Mouse (Mus musculus) ES-E14 (cell line): ENCODE measurements around the gene Lemd1. TPM values are rescaled to one million over a fixed set of nuclear protein-coding genes. Genes with fewer than 3 reads are reported as not detected.

ENCODE experiments used
- DNase-seq: peaks from one replicate; pipeline ENCODE4 v3.0.0-alpha.2; 2013; ENCODE audit warnings: low read depth, low spot score
- H3K27ac ChIP-seq: 2 replicates; pipeline ENCODE4 v1.5.1; 2012; ENCODE audit warnings: low read depth, mild to moderate bottlenecking, low read length, moderate library complexity, mixed read lengths; ENCODE audit not compliant: poor library complexity, insufficient read depth, severe bottlenecking
- H3K36me3 ChIP-seq: 2 replicates; pipeline ENCODE4 v1.6.1; 2012; ENCODE audit warnings: mild to moderate bottlenecking, low read length, moderate library complexity, mixed read lengths; ENCODE audit not compliant: control insufficient read depth, poor library complexity, insufficient read depth, severe bottlenecking
- H3K4me1 ChIP-seq, 2 experiments: fragments of 150-350 bp in 1 of 2; sonication (generic) in 1 of 2; 2 replicates each; pipeline ENCODE4 v1.6.1; 2012; ENCODE audit warnings: low read length in 2 of 2, mild to moderate bottlenecking in 1 of 2, mixed read lengths in 1 of 2; ENCODE audit not compliant: control insufficient read depth in 2 of 2, insufficient read depth in 2 of 2, poor library complexity in 1 of 2
- H3K4me3 ChIP-seq, 2 experiments: fragments of 150-350 bp in 1 of 2; sonication (generic) in 1 of 2; 2 replicates each; pipeline ENCODE4 v1.5.1; 2012; ENCODE audit warnings: low read length in 2 of 2, low read depth in 1 of 2, mild to moderate bottlenecking in 1 of 2, mixed read lengths in 1 of 2; ENCODE audit not compliant: insufficient read depth in 1 of 2, poor library complexity in 1 of 2, severe bottlenecking in 1 of 2
- H3K9ac ChIP-seq: 2 replicates; pipeline ENCODE4 v1.6.1; 2012; ENCODE audit warnings: low read depth, mild to moderate bottlenecking, low read length, mixed read lengths; ENCODE audit not compliant: poor library complexity, insufficient read depth, severe bottlenecking
- H3K9me3 ChIP-seq: fragments of 150-350 bp; sonication (generic); 2 replicates; pipeline ENCODE4 v1.6.1; 2012; ENCODE audit warnings: low read depth, mild to moderate bottlenecking, low read length; ENCODE audit not compliant: control insufficient read depth, insufficient read depth
- CHD2 ChIP-seq: IDR thresholded peaks from 2 replicates; pipeline ENCODE4 v1.6.1; 2014; ENCODE audit warnings: mild to moderate bottlenecking, low read depth, low read length, inconsistent platforms
- HCFC1 ChIP-seq: IDR thresholded peaks from 2 replicates; pipeline ENCODE4 v1.6.1; 2012; ENCODE audit warnings: low read length, inconsistent platforms, borderline replicate concordance; ENCODE audit not compliant: insufficient read depth
- MAFK ChIP-seq: IDR thresholded peaks from 2 replicates; pipeline ENCODE4 v1.6.1; 2014; ENCODE audit warnings: mild to moderate bottlenecking, low read depth, low read length, inconsistent platforms; ENCODE audit not compliant: insufficient read depth
- ZC3H11A ChIP-seq: IDR thresholded peaks from 2 replicates; pipeline ENCODE4 v1.6.1; 2012; ENCODE audit warnings: low read depth, mild to moderate bottlenecking, inconsistent platforms, low read length, borderline replicate concordance
- ZNF384 ChIP-seq: IDR thresholded peaks from 2 replicates; pipeline ENCODE4 v1.6.1; 2012; ENCODE audit warnings: low read depth, low read length, inconsistent platforms
- in situ Hi-C, 2 experiments: fragments of 600-800 bp; cut with MboI; formaldehyde crosslinking; loops; one replicate each; pipeline ENCODE4 v1.15.1; 2025; ENCODE audit warnings: low sequenced_read_pairs in 2 of 2, inconsistent platforms in 1 of 2; ENCODE audit not compliant: unreplicated experiment in 2 of 2
- total RNA-seq: library from RNA; depleted of rRNA; stranded (reverse); fragments of 300-350 nt; gene quantifications from 2 replicates; pipeline ENCODE4 v1.2.3, GENCODE M21; 2012

The Lemd1 gene
- total RNA-seq, 1 experiment: 3.9 TPM

- Histone ChIP-seq H3K4me1 (peaks cover 22 to 38% of the 10 kb centered on the region in 2 experiments), H3K9ac (peak overlapping the region; percentile 63), H3K9me3 (no peaks in the 10 kb centered on the region), H3K4me3 (peak overlapping the region in 1 of 2 experiments; percentile 17; a peak in 1 of 4 replicates), H3K36me3 (no peaks in the 10 kb centered on the region), H3K27ac (peak overlapping the region; percentile 99)
- DNase-seq: no peak
- TF ChIP-seq ZC3H11A: no peak
- in situ Hi-C loops: no loop called here
Measured at GRCm38 (mm10) chr1:132265936-132266335, 74.7 kb downstream of the Lemd1 start.

DNA sequence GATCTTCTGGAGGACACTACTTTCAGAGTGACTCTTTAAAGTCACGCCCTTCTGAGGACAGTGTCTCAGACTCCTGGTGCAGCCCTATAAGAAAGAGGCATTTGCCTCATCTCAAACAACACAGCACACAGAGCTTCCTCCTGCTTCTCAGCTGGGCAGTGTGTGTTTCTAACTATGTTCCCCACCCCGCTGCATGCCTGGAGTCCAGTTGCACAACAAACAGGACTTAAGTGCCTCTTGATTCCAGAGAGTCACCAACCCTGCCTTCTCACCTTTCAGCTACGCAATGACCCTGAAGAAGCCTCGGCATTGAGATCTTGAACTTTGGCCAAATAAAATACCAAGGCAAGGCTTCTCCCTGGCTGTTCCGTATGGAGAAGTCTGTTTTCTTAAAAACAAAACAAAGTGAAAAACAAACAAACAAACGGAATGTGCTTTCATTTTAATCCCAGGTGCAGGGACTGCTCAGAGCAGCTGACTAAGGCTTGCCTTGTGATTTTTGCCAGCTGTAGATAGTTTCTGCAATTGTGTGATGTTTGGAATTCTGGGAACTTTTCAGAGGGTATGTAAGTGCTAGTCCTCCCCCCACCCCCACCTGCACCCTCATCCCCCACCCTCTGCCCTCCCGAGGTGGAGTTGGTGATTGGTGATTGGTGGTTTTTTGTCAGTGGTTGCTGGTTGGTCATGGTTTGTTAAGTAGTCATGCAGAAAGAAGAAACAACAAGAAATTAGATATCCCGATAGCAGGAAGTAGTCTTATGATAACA lies 75.7 kb downstream of the Lemd1 start:
- H3K4me3 ChIP-seq: peak overlapping the region in 1 of 2 experiments; percentile 16; a peak in 2 of 4 replicates
- in situ Hi-C loops: no loop called here
- H3K27ac ChIP-seq: peak overlapping the region; percentile 99
- H3K36me3 ChIP-seq: no peaks in the 10 kb centered on the region
- TF ChIP-seq ZC3H11A (no peak), MAFK (no peak), ZNF384 (no peak), HCFC1 (no peak), CHD2 (no peak)
- peak overlapping the region; percentile 45; the same call in 1 of the 2 replicates for H3K9ac ChIP-seq
- DNase-seq: no peak
- no peaks in the 10 kb centered on the region for H3K9me3 ChIP-seq
- H3K4me1 ChIP-seq: peaks cover 22 to 45% of the 10 kb centered on the region in 2 experiments

DNA sequence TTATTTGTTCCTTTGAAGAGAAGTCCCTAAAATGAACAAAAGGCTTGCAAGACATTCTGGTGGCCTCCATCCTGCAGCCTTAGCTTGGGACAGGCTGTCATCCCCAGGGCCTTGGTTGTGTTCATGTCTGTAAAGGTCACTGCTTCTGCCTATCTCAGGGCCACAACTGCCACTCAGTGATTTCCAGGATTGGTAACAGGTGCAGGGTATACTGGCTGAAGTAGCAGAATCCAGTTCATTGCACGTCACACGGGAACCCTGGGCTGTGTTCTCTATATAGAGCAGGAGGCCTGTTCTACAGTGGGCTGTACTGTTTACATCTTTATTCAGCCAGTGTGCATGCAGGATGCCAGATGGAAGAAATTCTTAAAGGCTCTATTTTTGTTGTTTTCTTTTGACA lies 76.7 kb downstream of the Lemd1 start:
- peak overlapping the region; percentile 75; the same call in 1 of the 2 replicates for H3K27ac ChIP-seq
- no peak overlapping the region for H3K4me3 ChIP-seq
- DNase-seq: no peak
- no peaks in the 10 kb centered on the region for H3K36me3 ChIP-seq
- in situ Hi-C loops: no loop called here
- peaks cover 20 to 43% of the 10 kb centered on the region in 2 experiments for H3K4me1 ChIP-seq
- H3K9me3 ChIP-seq: no peaks in the 10 kb centered on the region
- no peak overlapping the region for H3K9ac ChIP-seq
- TF ChIP-seq HCFC1 (no peak), MAFK (no peak)

DNA sequence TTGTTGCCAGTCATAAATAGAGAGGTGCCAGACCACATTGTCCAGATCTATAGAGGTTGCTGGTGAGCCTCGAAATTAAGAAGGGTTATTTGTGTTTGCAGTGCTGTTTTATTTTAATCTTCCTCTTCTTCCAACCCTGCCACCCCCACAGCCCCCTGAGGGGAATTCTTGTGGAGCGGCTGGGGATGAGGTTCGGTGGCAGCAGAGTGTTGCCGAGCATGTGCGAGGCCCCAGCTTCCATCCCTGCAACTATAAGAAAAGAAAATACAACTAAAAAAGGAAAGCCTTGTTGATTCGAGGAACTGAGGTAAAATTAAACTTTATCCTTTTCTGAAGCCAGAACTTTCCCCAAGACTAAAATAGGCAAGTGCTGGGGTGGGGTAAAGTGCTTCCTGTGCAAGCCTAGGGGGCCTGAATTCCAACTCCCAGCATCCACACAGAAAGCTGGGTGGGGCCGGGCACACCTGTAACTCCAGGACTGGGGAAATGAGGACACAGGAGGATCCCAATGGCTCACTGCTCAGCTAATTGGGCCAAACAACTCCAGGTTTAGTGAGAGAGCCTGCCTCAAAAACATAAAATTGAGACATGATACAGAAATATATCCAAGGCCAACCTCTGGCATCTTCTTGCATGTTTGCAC lies 77.3 kb downstream of the Lemd1 start:
- Histone ChIP-seq H3K9me3 (no peaks in the 10 kb centered on the region), H3K9ac (no peak overlapping the region), H3K27ac (peak overlapping the region; percentile 75; the same call in 1 of the 2 replicates), H3K36me3 (no peaks in the 10 kb centered on the region), H3K4me3 (no peak overlapping the region), H3K4me1 (peaks cover 19 to 43% of the 10 kb centered on the region in 2 experiments)
- no peak for DNase-seq
- TF ChIP-seq ZNF384 (no peak), CHD2 (no peak), HCFC1 (no peak), MAFK (no peak), ZC3H11A (no peak)
- in situ Hi-C loops: no loop called here
